Mouse (Mus musculus) midbrain, embryonic 10.5 days (tissue): ENCODE measurements around the gene Ttll11. TPM values are rescaled to one million over a fixed set of nuclear protein-coding genes. Genes with fewer than 3 reads are reported as not detected.

Experiments used
- DNase-seq: peaks from one replicate; pipeline ENCODE4 v3.0.0-alpha.2; 2017; ENCODE audit warnings: low spot score
- H3K27ac ChIP-seq: fragments of 300-500 bp; sonication (generic); replicated peaks from 2 replicates; pipeline ENCODE4 v1.5.1; 2016; ENCODE audit warnings: mild to moderate bottlenecking
- H3K27me3 ChIP-seq: fragments of 300-500 bp; sonication (generic); 2 replicates; pipeline ENCODE4 v1.6.1; 2016; ENCODE audit warnings: low read depth, mild to moderate bottlenecking; ENCODE audit not compliant: poor library complexity, severe bottlenecking
- H3K36me3 ChIP-seq: fragments of 300-500 bp; sonication (generic); 2 replicates; pipeline ENCODE4 v1.6.1; 2016; ENCODE audit warnings: mild to moderate bottlenecking, moderate library complexity
- H3K4me1 ChIP-seq: fragments of 300-500 bp; sonication (generic); 2 replicates; pipeline ENCODE4 v1.6.1; 2016
- H3K4me3 ChIP-seq: fragments of 300-500 bp; sonication (generic); 2 replicates; pipeline ENCODE4 v1.5.1; 2016; ENCODE audit warnings: mild to moderate bottlenecking, moderate library complexity
- H3K9me3 ChIP-seq: fragments of 300-500 bp; sonication (generic); replicated peaks from 2 replicates; pipeline ENCODE4 v1.6.1; 2016; ENCODE audit warnings: mild to moderate bottlenecking
- WGBS: fragments of 180-500 bp; shearing (Covaris S2); methylation state at CpG from one replicate; pipeline ENCODE4 v1.1.7; 2016; 5-methylcytosine and 5-hydroxymethylcytosine counted together
- polyA plus RNA-seq: library from polyadenylated mRNA; unstranded; fragments of >200 nt; fragmentation: Nextera tagmentation; extraction: Ambion mirVana; gene quantifications from 2 replicates; pipeline ENCODE4 v1.2.1, GENCODE M21; 2016

The Ttll11 gene
- polyA plus RNA-seq, 1 experiment from 2014 or later, result 0.74 TPM

DNA sequence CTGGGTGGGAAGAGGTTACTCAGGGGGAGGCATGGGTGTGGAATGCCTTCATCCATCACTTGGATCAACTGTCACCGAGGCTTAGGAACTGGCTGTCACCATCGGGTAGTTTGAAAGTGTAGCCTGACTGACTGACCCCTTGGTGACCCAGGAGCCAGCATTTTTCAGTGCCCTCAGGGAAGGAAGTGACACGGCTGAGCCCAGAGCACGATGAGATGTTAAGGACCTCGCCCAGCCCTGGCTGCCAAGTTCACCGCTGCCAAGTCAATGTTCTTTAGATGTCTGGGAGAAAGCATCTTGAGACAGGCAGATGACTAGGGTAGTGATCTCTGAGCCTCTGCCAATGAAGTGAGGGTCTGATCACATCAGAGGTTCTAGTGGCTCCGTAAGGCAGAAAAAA is 95.4 kb downstream of the Ttll11 start:
- Histone ChIP-seq H3K4me1 (peaks cover 11% of the 10 kb centered on the region), H3K9me3 (no peaks in the 10 kb centered on the region), H3K27ac (no peak overlapping the region), H3K4me3 (no peak overlapping the region), H3K36me3 (no peaks in the 10 kb centered on the region), H3K27me3 (peaks cover 8% of the 10 kb centered on the region; the same call in 1 of the 2 replicates)
- DNase-seq, result no peak
- WGBS, result 77% methylated on average over 7 of the region's 7 CpGs

DNA sequence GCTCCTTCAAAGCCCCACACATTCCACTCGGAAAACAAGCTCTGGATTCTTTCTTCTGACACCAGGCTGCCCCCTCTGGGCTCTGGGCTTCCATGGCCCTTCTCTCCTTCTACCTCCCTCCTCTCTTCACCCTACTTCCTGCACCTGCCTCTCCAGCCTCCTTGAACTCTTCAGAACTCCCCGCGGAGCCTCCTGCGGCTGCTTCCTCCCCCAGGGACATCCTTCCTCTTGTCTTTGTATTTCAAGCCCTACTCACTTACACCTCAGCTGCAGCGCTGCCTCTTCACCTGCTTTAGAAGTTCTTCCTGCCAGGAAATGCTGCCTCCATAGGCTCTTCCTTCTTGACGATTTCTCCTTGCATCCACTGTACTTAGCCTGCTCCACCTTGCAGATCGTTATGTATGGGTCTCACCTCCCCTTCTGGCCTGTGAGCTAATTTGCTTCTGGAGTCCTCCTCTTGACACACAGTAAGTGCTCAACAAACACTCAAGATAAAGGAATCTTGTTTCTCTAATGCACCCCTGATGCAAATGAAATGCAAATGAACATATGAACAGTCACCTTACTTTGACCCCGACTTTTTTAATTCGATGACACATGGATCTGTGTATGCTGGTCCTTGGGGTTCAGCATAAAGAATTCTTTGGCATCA is 97.3 kb downstream of the Ttll11 start:
- Histone ChIP-seq H3K27me3 (peaks cover 12% of the 10 kb centered on the region; the same call in 1 of the 2 replicates), H3K4me3 (no peak overlapping the region), H3K4me1 (peaks cover 21% of the 10 kb centered on the region), H3K27ac (no peak overlapping the region), H3K36me3 (no peaks in the 10 kb centered on the region), H3K9me3 (no peaks in the 10 kb centered on the region)
- 65% methylated on average over 9 of the region's 9 CpGs for WGBS
- no peak for DNase-seq

DNA sequence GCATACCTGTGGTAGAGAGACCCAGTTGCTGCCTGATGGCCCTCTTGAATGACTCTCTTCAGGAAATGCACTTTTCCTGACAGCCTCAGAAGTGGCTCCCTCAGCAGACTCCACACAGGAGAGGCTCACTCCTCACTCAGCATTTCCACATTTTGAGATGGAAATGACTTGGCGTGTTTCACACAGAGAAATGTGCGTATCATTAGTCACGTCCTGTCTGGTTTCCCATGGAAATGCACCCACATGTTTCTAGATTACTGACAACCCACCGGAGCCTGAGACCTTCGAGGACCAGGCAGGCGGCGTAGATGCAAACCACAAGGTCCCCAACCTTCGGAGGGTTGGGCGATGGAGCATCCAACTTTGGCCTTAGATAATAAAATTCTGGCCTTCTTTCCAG is 97.8 kb downstream of the Ttll11 start:
- no peak for DNase-seq
- 95% methylated on average over 9 of the region's 9 CpGs for WGBS
- Histone ChIP-seq H3K4me1 (peaks cover 27% of the 10 kb centered on the region), H3K27ac (no peak overlapping the region), H3K4me3 (no peak overlapping the region), H3K27me3 (peaks cover 12% of the 10 kb centered on the region; the same call in 1 of the 2 replicates), H3K9me3 (no peaks in the 10 kb centered on the region), H3K36me3 (no peaks in the 10 kb centered on the region)

DNA sequence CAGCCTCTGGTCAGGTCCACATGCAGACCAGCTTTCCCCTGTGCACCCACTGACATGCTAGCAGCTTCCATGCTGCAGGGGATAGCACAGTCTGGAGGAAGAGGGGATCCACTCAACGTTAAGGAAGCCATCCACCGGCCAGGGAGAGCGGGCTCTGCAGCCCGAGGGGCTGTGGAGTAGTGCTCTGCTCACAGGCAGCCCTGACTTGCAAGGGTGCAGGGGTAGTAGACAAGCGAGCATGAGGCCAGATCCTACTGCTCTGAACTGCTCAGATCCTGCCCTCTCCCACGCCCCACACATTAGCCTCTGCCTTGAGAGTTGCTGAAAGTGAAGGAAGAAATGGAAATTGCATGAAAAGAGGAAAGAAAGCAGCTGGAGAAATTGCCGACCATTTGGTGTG is 99.4 kb downstream of the Ttll11 start:
- no peak for DNase-seq
- Histone ChIP-seq H3K9me3 (no peaks in the 10 kb centered on the region), H3K4me1 (peaks cover 27% of the 10 kb centered on the region), H3K4me3 (no peak overlapping the region), H3K27me3 (peaks cover 12% of the 10 kb centered on the region; the same call in 1 of the 2 replicates), H3K36me3 (no peaks in the 10 kb centered on the region), H3K27ac (0 out of 2 replicates have a peak overlapping the region, but pooled peaks have one; percentile 28)
- 63% methylated on average over 7 of the region's 7 CpGs for WGBS

DNA sequence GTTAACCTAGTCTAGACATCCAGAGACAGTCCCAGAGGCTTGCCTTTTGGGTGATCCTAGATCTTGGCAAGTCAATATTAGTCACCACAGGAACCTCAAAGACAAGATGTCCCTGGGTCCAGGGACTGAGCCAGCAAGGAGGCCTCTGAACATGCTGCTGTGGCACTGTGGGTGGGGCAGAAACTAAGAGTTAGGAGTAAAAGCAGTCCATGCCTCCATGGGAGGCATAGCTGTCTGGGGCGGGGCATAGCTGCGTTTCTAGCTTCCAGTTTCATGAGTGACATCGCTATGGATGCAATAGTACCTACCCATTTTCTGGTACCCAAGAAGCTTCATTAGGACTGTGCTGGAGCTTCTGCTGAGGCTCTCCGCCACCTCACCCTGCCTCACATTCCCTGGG is 99.8 kb downstream of the Ttll11 start:
- no peaks in the 10 kb centered on the region for H3K36me3 ChIP-seq
- peaks cover 12% of the 10 kb centered on the region; the same call in 1 of the 2 replicates for H3K27me3 ChIP-seq
- no peaks in the 10 kb centered on the region for H3K9me3 ChIP-seq
- H3K27ac ChIP-seq, result 0 out of 2 replicates have a peak overlapping the region, but pooled peaks have one; percentile 28
- peaks cover 27% of the 10 kb centered on the region for H3K4me1 ChIP-seq
- DNase-seq, result no peak
- H3K4me3 ChIP-seq, result no peak overlapping the region
- 82% methylated on average over 4 of the region's 4 CpGs for WGBS

DNA sequence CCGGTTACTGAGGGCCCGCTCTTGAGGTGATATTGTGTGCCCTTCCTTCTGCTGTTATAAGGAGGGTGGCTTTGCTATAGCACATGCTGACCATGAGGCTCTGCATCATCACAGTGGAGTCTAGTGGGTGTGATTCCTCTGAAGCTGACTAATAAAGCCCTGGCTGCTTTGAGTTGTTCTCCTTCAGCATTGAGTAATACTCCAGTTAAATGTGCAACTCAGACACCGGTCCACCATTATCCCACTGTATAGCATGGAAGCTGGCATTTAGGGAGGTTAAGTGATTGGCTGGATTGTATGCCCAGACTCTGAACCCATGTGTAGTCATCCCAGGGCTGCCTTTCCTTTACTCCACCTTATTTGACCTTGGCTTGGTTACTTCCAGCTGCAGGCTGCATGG is 101.2 kb downstream of the Ttll11 start:
- no peaks in the 10 kb centered on the region for H3K9me3 ChIP-seq
- no peak for DNase-seq
- H3K4me3 ChIP-seq, result no peak overlapping the region
- H3K4me1 ChIP-seq, result peaks cover 27% of the 10 kb centered on the region
- no peaks in the 10 kb centered on the region for H3K36me3 ChIP-seq
- H3K27ac ChIP-seq, result no peak overlapping the region
- whole genome bisulfite sequencing, result 96% methylated on average over 3 of the region's 3 CpGs
- peaks cover 12% of the 10 kb centered on the region; the same call in 1 of the 2 replicates for H3K27me3 ChIP-seq

DNA sequence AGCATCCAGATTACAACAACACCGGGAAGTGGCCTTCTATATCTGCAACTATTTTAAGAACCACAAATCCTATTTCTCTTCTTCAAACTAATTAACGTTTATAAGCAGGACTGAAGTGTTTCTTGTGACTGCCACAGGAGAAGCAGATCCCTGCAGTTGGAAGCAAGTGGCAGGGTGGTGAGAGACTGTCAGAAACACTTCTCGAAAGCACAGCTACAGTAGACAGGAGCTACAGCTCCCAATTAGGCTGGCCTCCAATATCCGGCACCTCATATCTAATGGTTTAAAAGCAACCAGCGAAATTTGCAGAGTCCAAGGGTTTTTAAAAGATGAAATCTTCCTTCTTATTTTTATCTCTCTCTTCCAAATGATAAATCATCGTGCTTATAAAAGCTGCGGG is 104.1 kb downstream of the Ttll11 start:
- peaks cover 12% of the 10 kb centered on the region; the same call in 1 of the 2 replicates for H3K27me3 ChIP-seq
- no peak overlapping the region for H3K27ac ChIP-seq
- peaks cover 30% of the 10 kb centered on the region for H3K4me1 ChIP-seq
- DNase-seq, result no peak
- H3K4me3 ChIP-seq, result no peak overlapping the region
- WGBS, result 91% methylated on average over 7 of the region's 7 CpGs
- no peaks in the 10 kb centered on the region for H3K9me3 ChIP-seq
- H3K36me3 ChIP-seq, result no peaks in the 10 kb centered on the region

DNA sequence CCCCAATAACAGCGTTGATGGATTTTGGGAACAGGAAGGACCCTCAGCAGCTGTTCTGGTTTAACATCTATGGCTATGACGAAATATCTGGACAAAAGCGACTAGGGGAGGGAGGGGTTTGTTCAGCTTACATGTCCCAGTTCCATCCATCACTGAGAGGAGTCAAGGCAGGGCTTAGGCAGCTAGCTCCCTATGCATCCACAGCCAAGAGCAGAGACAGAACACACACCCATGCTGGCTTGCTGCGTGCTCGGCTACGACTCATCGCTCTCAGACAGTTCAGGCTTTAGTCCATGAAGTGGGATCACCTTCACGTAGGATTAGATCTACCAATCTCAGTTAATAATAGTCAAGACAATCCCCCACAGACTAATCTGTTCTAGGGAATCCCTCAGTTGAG is 105.3 kb downstream of the Ttll11 start:
- Histone ChIP-seq H3K27me3 (peaks cover 6% of the 10 kb centered on the region; the same call in 1 of the 2 replicates), H3K4me3 (no peak overlapping the region), H3K27ac (no peak overlapping the region), H3K9me3 (no peaks in the 10 kb centered on the region), H3K36me3 (no peaks in the 10 kb centered on the region), H3K4me1 (peaks cover 21% of the 10 kb centered on the region)
- DNase-seq, result no peak
- WGBS, result 90% methylated on average over 8 of the region's 8 CpGs

DNA sequence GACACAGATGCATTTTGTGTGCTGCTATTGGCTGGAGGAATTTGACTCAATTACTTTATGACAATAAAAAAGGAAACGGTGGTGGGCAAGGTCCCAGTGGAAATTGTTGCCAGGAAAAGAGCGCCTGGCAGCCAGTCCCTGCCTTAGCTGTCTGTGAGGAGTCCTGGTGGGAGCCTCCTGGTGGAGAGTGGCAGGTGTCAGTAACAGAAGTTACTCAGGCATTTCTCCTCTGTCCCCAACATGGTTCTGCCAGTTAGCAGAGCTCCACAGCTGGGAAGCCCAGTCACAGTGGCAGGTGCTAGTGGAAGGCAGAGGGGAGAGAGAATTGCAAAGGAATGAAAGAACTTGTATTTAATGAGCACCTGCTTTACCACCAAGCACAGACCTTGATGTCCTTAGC is 110.5 kb downstream of the Ttll11 start:
- 76% methylated on average over 2 of the region's 2 CpGs for WGBS
- H3K27me3 ChIP-seq, result no peaks in the 10 kb centered on the region
- H3K36me3 ChIP-seq, result no peaks in the 10 kb centered on the region
- no peak overlapping the region for H3K27ac ChIP-seq
- peaks cover 8% of the 10 kb centered on the region; the same call in 1 of the 2 replicates for H3K4me1 ChIP-seq
- H3K4me3 ChIP-seq, result no peak overlapping the region
- no peaks in the 10 kb centered on the region for H3K9me3 ChIP-seq
- DNase-seq, result no peak

DNA sequence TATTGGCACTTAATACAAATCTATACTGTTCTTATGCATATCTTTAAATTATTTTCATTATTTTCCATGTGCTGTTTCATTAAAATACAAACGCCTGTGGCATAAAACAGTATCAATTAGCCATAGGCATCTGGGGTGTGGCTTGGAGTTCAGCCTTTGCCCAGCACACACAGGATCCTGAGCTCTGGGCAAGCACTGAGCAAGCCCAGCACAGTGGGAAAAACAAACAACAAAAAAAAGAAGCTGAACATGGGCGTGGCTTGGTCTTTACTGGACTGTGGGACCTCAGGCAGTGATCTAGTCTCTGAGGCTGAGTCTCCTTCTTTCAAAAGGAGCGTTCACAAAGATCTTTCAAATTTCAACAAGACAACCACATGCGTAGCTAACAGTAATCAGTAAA is 116.4 kb downstream of the Ttll11 start:
- Histone ChIP-seq H3K4me1 (peaks cover 17% of the 10 kb centered on the region; the same call in 1 of the 2 replicates), H3K4me3 (no peak overlapping the region), H3K36me3 (no peaks in the 10 kb centered on the region), H3K9me3 (no peaks in the 10 kb centered on the region), H3K27me3 (peaks cover 4% of the 10 kb centered on the region; the same call in 1 of the 2 replicates), H3K27ac (0 out of 2 replicates have a peak overlapping the region, but pooled peaks have one; percentile 28)
- DNase-seq, result no peak
- WGBS, result 82% methylated on average over 4 of the region's 4 CpGs

DNA sequence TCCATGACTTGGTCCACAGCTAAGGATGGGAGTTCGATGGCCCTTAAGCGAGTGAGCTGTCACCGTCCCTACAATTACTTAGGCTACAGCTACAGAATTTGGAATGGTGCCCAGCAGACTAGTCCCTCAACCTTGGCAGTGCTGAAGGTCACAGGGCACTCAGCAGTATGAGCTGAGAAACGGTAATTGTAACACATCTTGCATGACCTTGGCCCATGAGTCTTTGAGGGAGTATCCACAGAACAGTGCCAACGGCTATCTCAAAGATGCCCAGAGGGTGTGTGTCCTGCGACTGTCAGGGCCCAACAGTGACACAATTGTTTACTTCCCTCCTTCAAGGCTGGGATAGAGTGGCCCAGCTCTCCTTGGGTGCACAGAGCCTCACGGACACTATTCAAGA is 118.5 kb downstream of the Ttll11 start:
- Histone ChIP-seq H3K27me3 (peaks cover 4% of the 10 kb centered on the region; the same call in 1 of the 2 replicates), H3K4me3 (no peak overlapping the region), H3K27ac (no peak overlapping the region), H3K9me3 (no peaks in the 10 kb centered on the region), H3K4me1 (peaks cover 17% of the 10 kb centered on the region; the same call in 1 of the 2 replicates), H3K36me3 (no peaks in the 10 kb centered on the region)
- DNase-seq, result no peak
- WGBS, result 91% methylated on average over 7 of the region's 7 CpGs

DNA sequence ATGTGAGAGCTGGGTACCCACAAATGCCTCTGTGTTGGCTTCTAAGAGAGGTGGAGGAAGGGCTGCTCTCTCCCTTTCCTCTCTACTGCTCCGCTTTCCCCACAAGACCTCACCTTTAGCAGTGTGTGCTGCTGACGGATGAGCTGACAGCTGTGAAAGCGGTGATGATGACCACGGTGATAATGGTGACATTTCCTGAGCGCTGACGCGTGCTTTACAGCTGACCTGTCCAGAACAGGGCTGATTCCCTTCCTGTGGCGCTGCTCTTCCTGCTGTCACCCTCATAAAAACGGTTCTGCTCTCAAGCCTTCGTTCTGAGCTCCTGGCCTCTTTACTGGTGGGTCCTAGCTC is 119.3 kb downstream of the Ttll11 start:
- Histone ChIP-seq H3K27ac (no peak overlapping the region), H3K36me3 (no peaks in the 10 kb centered on the region), H3K4me3 (no peak overlapping the region), H3K27me3 (peaks cover 4% of the 10 kb centered on the region; the same call in 1 of the 2 replicates), H3K9me3 (no peaks in the 10 kb centered on the region), H3K4me1 (peaks cover 17% of the 10 kb centered on the region; the same call in 1 of the 2 replicates)
- WGBS, result 73% methylated on average over 10 of the region's 10 CpGs
- no peak for DNase-seq

DNA sequence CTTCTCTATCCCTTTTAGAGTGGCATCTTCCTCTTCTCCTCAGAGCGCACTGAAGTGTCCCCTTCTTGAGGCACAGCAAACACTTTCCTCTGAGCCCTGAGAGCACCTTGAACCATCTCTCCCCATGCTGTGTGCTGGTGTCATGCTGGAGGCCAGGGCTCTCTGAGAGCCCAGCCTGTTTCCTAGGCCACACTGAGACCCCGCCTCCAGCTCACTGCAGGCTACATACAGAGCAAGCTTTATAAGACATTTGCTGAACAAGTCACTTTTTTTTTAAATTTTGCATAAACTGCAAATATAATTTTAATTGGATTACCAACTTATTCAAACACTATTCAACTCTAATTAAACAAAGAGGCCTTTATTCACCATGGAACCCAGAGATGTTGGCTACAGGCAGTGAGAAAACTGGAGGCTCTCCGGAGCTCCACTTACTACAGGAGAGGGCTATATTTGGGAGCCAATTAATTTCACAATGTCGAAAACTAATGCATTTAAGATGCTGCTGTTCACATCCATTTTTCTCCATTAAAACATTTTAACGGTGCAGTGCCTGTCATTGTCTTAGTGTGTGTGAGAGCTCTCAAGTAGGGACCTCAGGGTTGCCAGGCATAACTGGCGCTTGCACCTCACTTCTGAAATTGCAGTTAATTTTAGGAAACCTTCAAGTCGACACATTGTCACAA is 119.9 kb downstream of the Ttll11 start:
- peaks cover 17% of the 10 kb centered on the region; the same call in 1 of the 2 replicates for H3K4me1 ChIP-seq
- 81% methylated on average over 7 of the region's 7 CpGs for WGBS
- no peaks in the 10 kb centered on the region for H3K36me3 ChIP-seq
- H3K27ac ChIP-seq, result no peak overlapping the region
- peaks cover 4% of the 10 kb centered on the region for H3K27me3 ChIP-seq
- DNase-seq, result no peak
- H3K4me3 ChIP-seq, result no peak overlapping the region
- H3K9me3 ChIP-seq, result no peaks in the 10 kb centered on the region
